Mouse (Mus musculus) CD4-positive, CD25-positive, alpha-beta regulatory T cell (primary cell): ENCODE measurements around the gene Zfp879. TPM values are rescaled to one million over a fixed set of nuclear protein-coding genes. Genes with fewer than 3 reads are reported as not detected.

Source experiments
- polyA plus RNA-seq: library from polyadenylated mRNA; unstranded; fragments of 100-300 nt; shearing (Covaris generic); gene quantifications from one replicate; pipeline ENCODE4 v1.2.1, GENCODE M21; 2017

The Zfp879 gene
- polyA plus RNA-seq = 0.14 TPM

GRCm38 (mm10) chr11:50841023-50841735, at the start of gene Zfp879:
Gene Zfp879, minus strand, starts transcription at chr11:50841552.

DNA sequence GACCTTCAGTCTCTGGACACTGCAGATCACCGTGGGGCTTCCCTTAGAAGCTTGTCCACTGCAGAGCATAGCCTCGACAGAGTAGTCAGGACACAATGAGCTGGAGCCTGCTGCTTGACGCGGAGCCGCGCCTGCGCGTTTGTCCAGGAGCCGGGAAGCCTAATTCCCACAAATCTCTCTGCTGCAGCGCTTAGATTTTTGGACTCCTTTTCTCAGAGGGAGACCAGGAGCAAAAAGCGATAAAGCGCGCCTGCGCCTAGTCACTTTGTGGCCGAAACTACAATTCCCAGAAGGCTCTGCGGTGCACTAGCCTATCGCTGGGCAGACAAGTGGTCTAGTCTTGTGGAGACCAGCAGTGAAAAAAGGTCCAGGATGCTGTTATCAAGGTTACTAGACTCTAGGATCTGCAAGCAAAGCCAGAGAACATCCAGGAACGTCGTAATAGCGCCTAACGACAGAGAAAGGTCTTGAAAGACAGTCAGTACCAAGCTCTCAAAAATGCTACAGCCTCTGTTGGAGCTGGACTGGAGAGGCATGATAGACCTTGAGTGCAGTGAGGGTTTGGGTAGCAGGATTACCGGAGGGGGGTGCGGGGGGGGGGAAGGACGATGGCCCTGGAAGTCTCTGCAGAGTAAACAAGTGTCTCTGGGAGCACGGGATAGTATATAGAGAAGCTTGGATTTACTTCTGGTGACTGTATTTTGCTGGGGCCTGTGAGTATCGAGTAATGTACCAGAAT, 46.2 kb upstream of the Zfp879 start, which contains the start of gene Zfp454:
Gene Zfp454, minus strand, starts transcription at position 262 of the 739 bp plus-strand sequence.

GRCm38 (mm10) chr11:50850177-50850735, 8.9 kb upstream of the Zfp879 start, which contains the start of gene Grm6:
Gene Grm6, plus strand, starts transcription at chr11:50850685.

DNA sequence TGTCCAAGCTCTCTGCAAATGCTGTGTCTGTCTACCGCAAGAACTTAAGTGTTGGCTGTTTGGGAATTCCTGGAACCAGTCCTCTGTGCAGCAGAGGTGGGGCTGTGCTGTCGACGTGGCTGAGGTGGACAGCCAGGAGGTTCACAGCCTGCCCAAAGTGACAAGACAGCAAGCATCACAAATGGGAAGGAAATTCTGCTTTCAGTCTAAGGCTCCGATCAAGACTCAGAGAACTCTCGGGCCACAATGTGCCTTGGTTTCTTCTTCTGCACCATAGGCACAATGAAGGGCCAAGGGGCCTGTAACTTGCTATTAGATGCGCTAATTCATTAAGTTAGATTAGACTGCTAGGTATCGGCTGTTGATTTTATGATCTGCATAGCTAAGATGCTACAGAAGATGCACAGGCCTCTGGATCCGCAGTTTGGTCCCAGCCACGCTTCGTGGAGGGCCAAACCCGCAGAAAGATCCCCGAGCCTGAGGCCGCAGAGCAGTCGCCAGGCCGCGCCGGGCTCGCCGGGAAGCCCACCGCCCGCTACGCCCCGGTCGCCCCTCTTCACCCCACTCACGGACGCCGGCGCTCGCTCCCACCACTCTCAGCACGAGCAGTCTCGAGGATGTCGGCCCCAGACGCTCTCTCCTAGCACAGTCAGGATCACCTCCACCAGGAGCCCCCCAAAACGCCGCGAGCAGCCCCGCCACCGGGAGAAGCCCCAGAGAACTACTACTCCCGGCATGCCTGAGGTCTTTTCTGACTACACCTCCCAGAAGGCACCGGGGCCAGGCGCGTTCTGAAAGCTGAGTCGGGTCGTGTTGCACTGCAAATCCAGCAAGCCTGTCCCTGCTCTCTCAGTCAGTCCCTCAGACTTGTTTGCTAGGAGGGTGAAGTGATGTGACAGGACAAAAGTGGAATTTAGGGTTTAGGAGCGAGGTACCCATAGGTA, 14.1 kb downstream of the Zfp879 start, which contains the start of gene Zfp354c:
Gene Zfp354c, minus strand, starts transcription at position 715 of the 944 bp plus-strand sequence.

Other genes with a start within 250 kb of the Zfp879 start
- gene Adamts2, start 239.5 kb downstream of the Zfp879 start, polyA plus RNA-seq = 0.11 TPM
- 3.3 TPM for gene Zfp354c, start 13.8 kb downstream of the Zfp879 start, polyA plus RNA-seq
- gene Grm6, start 9.1 kb upstream of the Zfp879 start, polyA plus RNA-seq = 0.69 TPM
- not detected for gene Zfp454, start 46.1 kb upstream of the Zfp879 start, polyA plus RNA-seq
- 2.0 TPM for gene Zfp2, start 74.6 kb upstream of the Zfp879 start, polyA plus RNA-seq
- gene Zfp354b, start 90.1 kb upstream of the Zfp879 start, polyA plus RNA-seq = not detected
- gene 4933414I15Rik, start 102.2 kb upstream of the Zfp879 start, polyA plus RNA-seq = not detected
- not detected for gene Prop1, start 112.2 kb upstream of the Zfp879 start, polyA plus RNA-seq
- gene Olfr1378, start 125.0 kb upstream of the Zfp879 start, polyA plus RNA-seq = not detected
- gene Olfr1377, start 140.4 kb upstream of the Zfp879 start, polyA plus RNA-seq = not detected
- not detected for gene Olfr51, start 162.0 kb upstream of the Zfp879 start, polyA plus RNA-seq
- 0.06 TPM for gene Olfr54, start 172.7 kb upstream of the Zfp879 start, polyA plus RNA-seq
- gene Olfr1375, start 206.6 kb upstream of the Zfp879 start, polyA plus RNA-seq = not detected
- gene Zfp354a, start 217.7 kb upstream of the Zfp879 start, polyA plus RNA-seq = not detected